Mouse (Mus musculus) thymus, postnatal 36 days (tissue): ENCODE results near the gene Zscan4-ps1.
"Not testable (repeated sequence)": the region's sequence is repeated elsewhere in the genome, so short reads cannot be mapped to it uniquely, and the experiment has no call there.

ENCODE experiments used
- DNase-seq, 2 experiments: peaks; one replicate each; pipeline ENCODE4 v3.0.0; 2022; ENCODE audit warnings: mixed read lengths in 2 of 2

Zscan4-ps1 gene

GRCm38 (mm10) chr7:11069591-11069990 lies at the start of gene Zscan4-ps1:
Gene Zscan4-ps1 (minus strand): TSS chr7:11069691.
- not testable (repeated sequence) for DNase-seq
